Mouse (Mus musculus): ENCODE data around the gene Ccsap. TPM values are rescaled to one million over a fixed set of nuclear protein-coding genes. Genes with fewer than 3 reads are reported as not detected.

The Ccsap gene
- polyA plus RNA-seq, 1 experiment from 2014 or later = 7.3 TPM

DNA sequence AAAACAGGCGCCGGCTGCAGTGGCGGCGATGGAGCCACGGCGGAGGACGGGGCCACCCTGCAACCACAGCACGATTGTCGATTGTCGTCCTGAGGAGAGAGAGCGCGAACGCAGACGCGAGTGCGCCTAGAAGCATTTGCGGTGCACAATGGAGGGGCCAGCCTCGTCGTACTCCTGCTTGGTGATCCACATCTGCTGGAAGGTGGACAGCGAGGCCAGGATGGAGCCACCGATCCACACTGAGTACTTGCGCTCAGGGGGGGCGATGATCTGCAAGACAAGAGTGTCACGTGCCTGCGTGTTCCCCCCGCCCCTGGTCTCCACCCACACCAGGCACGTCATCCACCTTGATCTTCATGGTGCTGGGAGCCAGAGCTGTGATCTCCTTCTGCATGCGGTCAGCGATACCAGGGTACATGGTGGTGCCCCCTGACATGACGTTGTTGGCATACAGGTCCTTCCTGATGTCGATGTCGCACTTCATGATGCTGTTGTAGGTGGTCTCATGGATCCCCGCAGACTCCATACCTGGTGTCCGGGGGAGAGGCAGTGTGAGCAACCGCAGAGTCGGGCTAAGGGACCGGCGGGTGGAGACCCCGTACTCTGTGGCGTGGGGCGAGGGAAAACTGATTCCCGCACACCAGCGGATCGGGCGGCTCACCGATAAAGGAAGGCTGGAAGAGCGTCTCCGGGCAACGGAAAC is 32.0 kb upstream of the Ccsap start:
- Histone ChIP-seq H3K27me3 (ENCODE audit: insufficient read depth, poor library complexity, severe bottlenecking) (peaks cover 75% of the 10 kb centered on the region), H3K9me3 (no peaks in the 10 kb centered on the region), H3K36me3 (no peaks in the 10 kb centered on the region), H3K27ac (0 out of 2 replicates have a peak overlapping the region, but pooled peaks have one; percentile 8), H3K4me1 (replicated peaks) (peaks cover 20% of the 10 kb centered on the region), H3K4me3 (peak overlapping the region; percentile 50)
- peak; percentile 23 for DNase-seq (ENCODE audit: low spot score)
- 1% methylated on average over 49 of the region's 49 CpGs for WGBS

DNA sequence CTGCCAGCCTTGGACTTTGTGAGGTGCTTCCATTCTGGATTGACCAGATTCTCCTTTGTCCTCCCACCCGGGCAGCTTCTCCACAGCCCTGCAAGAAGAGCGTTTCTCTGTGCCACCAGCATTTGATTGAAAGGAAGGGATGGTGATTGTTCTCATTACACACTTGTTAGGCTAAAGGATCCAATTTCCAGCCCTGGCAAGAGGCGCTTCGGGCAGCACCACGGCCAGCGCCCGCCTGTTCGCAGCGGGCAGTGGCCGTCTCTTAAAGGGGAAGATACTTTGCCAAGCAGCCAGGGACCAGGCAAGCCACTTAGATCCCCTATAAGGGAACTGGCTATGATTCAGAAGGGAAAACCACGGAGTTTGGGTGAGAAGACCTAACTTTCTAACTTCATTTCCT is 31.3 kb upstream of the Ccsap start:
- Histone ChIP-seq H3K36me3 (no peaks in the 10 kb centered on the region), H3K27ac (no peak overlapping the region), H3K4me1 (replicated peaks) (peaks cover 20% of the 10 kb centered on the region), H3K9me3 (no peaks in the 10 kb centered on the region), H3K4me3 (peak overlapping the region; percentile 50), H3K27me3 (ENCODE audit: insufficient read depth, poor library complexity, severe bottlenecking) (peaks cover 72% of the 10 kb centered on the region)
- 1% methylated on average over 11 of the region's 11 CpGs for WGBS
- peak; percentile 71 for DNase-seq (ENCODE audit: low spot score)

DNA sequence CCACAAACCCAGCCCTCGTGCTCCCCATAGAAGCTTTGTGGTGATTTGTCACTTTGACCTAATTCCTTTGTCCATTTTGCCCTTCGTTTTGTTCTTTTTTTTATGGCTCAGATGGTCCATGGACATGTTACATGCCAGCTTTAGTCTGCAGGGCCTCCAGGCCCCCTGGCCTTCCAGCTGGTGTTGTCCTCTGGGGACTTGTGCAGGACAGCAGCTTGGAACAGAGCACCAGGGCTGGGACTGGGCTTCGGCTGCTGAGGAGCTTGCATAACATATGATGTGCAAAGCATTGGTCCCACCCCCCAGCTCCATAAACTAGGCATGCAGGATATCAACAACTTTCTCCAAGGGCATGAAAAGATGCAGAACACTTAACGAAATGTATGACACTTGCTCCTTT is 29.8 kb upstream of the Ccsap start:
- Histone ChIP-seq H3K27ac (no peak overlapping the region), H3K27me3 (ENCODE audit: insufficient read depth, poor library complexity, severe bottlenecking) (peaks cover 70% of the 10 kb centered on the region), H3K4me3 (no peak overlapping the region), H3K4me1 (replicated peaks) (peaks cover 25% of the 10 kb centered on the region), H3K36me3 (no peaks in the 10 kb centered on the region), H3K9me3 (no peaks in the 10 kb centered on the region)
- peak; percentile 5 for DNase-seq (ENCODE audit: low spot score)
- WGBS = 68% methylated on average over 4 of the region's 4 CpGs

DNA sequence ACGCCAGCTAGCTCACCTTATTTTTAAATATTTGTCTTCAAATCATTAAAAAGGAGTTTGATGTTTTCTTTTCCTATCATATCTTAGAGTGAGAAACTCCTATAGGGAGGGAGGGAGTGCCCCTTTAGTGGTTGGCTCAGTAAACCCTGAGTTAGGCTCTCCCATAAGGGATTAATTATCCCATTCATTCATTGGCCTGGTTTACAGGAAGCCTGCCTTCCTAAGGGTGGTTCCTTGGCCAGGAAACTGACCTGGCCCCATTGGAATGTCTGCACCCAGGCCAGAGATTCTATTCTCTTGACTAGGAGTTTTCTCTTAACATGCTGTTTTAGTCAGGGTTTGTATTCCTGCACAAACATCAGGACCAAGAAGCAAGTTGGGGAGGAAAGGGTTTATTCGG is 27.9 kb upstream of the Ccsap start:
- peaks cover 68% of the 10 kb centered on the region for H3K27me3 ChIP-seq (ENCODE audit: insufficient read depth, poor library complexity, severe bottlenecking)
- H3K4me3 ChIP-seq = no peak overlapping the region
- H3K36me3 ChIP-seq = no peaks in the 10 kb centered on the region
- peaks cover 34% of the 10 kb centered on the region for H3K4me1 ChIP-seq (replicated peaks)
- H3K27ac ChIP-seq = no peak overlapping the region
- no peaks in the 10 kb centered on the region for H3K9me3 ChIP-seq
- no peak for DNase-seq (ENCODE audit: low spot score)
- WGBS = 88% methylated on average over 2 of the region's 2 CpGs

DNA sequence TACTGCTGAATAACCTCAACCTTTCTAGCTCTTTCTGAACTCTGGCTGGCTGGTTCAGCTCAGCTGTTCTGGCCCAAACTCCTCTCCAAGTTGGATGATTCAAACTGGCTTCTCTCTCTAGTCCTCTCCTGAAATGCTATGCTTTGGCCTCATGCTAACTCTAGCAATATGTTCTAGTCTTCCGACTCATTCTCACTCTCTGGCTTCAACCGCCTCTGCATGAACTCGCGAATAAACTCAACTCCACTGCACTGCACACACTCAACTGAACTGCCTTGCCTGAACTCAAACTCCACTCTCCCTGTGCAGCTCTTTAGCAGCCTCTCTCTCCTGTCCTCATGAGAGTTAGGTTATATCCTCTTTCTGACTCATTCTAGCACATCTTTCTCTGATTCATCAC is 27.2 kb upstream of the Ccsap start:
- Histone ChIP-seq H3K4me1 (replicated peaks) (peaks cover 26% of the 10 kb centered on the region), H3K9me3 (no peaks in the 10 kb centered on the region), H3K36me3 (no peaks in the 10 kb centered on the region), H3K27ac (no peak overlapping the region), H3K4me3 (no peak overlapping the region), H3K27me3 (ENCODE audit: insufficient read depth, poor library complexity, severe bottlenecking) (peaks cover 60% of the 10 kb centered on the region)
- WGBS = 92% methylated on average over 4 of the region's 4 CpGs
- no peak for DNase-seq (ENCODE audit: low spot score)

DNA sequence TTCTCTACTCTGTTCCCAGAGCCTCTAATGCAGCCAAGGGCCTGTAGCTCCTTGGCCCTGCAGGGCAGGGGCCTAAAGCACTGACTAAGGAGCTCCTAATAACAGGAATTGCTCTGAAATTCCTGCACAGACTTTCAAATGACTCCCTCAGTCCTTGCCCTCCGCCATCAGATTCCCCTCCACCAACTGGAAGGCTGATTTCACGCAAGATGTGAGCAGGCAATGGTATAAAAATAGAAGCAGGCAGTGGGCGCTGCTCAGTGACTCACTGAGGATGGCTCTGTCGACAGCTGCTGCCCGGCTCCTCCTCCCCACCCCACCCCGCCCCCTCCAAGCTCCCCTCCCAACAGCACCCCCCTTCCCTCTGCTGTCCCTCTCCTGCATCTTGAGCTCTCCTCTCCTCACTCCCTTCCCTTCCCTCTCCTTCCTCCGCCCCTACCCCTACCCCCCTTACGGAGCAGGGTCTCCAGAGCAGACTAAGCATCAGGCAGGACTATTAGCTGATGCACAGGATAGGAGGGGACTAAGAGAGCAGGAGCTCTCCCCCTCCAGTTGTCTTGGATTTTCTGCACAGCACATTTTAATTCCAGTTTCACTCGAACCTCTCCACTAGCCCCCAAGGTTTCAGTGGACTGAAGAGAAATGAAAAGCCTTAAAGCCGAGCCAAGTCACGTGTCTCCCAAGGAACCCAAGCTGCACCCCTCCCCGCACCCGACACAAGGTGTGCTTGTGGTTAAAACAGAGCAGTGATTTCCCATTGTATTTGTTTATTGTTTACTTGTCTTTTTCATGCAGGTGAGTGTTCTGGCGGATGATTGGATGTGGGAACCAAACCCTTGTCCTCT is 24.9 kb upstream of the Ccsap start:
- 9% methylated on average over 14 of the region's 14 CpGs for WGBS
- Histone ChIP-seq H3K4me3 (peak overlapping the region; percentile 21; the same call in 1 of the 2 replicates), H3K27me3 (ENCODE audit: insufficient read depth, poor library complexity, severe bottlenecking) (peaks cover 38% of the 10 kb centered on the region), H3K4me1 (replicated peaks) (peaks cover 18% of the 10 kb centered on the region), H3K9me3 (no peaks in the 10 kb centered on the region), H3K36me3 (no peaks in the 10 kb centered on the region), H3K27ac (peak overlapping the region; percentile 45; the same call in 1 of the 2 replicates)
- peak; percentile 19 for DNase-seq (ENCODE audit: low spot score)

DNA sequence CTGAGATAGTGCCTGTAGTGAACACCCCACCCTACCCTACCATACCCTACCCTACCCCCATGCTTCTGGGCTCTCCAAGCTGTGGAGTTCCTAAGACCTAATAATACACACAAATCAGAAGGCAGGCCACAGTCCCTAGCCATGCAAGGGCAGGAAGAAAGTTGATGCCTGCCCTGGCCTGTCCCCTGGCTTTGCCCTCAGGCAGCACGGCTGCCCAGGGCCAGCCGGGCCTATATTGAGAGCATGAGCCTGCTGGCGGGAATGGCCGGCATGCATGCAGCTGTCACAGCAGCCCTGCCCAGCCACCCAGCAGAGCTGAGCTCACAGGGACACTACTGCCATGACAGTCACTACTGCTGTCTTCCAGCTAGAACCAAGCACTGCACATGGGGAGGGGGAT is 23.1 kb upstream of the Ccsap start:
- H3K27ac ChIP-seq = no peak overlapping the region
- H3K27me3 ChIP-seq (ENCODE audit: insufficient read depth, poor library complexity, severe bottlenecking) = peaks cover 34% of the 10 kb centered on the region
- DNase-seq (ENCODE audit: low spot score) = no peak
- WGBS = 75% methylated on average over 4 of the region's 4 CpGs
- H3K4me1 ChIP-seq (replicated peaks) = peaks cover 23% of the 10 kb centered on the region
- H3K4me3 ChIP-seq = no peak overlapping the region
- no peaks in the 10 kb centered on the region for H3K36me3 ChIP-seq
- no peaks in the 10 kb centered on the region for H3K9me3 ChIP-seq

DNA sequence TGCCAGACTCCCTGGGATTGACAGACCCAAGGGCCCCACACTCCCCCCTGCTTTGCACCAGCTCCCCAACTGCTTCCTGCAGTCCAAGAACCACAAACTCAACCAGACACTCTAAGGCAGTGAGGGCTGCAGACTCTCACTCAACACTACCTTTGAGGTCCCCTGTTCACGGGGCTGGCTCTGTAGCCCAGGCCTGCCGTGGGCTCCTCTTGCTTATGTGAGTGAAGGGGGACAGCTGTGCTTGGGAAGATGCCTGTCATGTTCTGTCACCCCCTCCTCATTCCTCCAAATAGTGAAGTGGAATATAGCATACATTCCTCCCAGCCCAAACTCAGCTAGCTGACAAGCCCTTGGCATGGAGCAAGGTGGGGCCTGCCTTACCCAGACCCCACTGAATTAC is 22.4 kb upstream of the Ccsap start:
- Histone ChIP-seq H3K4me1 (replicated peaks) (peaks cover 26% of the 10 kb centered on the region), H3K4me3 (no peak overlapping the region), H3K36me3 (no peaks in the 10 kb centered on the region), H3K27me3 (ENCODE audit: insufficient read depth, poor library complexity, severe bottlenecking) (peaks cover 34% of the 10 kb centered on the region), H3K9me3 (no peaks in the 10 kb centered on the region), H3K27ac (no peak overlapping the region)
- no peak for DNase-seq (ENCODE audit: low spot score)
- 89% methylated on average over 2 of the region's 2 CpGs for WGBS

DNA sequence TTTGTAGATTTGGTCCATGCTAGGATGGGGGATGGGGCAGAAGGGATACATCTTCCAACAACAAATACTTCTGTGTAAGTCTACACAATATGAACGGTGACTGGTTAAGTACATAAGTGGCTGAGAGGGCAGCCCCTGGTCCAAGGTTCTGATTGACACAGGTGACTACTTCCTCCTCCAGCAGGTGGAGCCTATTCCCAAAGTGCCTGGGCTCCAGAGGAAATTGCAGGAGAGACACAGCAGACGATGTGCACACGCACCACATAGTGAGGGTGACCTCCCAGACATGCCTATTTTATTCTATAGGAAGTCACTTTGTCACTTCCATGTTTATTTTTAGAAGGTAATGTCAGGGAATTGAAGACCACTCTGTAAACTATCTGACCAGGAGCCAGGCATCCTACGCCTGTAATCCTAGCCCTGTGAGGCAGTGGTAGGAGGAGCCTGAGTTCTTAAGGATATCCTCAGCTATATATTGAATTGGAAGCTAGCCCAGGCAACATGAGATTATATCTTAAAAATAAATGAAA is 20.9 kb upstream of the Ccsap start:
- no peaks in the 10 kb centered on the region for H3K36me3 ChIP-seq
- no peak overlapping the region for H3K4me3 ChIP-seq
- H3K27ac ChIP-seq = no peak overlapping the region
- 67% methylated on average over 4 of the region's 4 CpGs for WGBS
- H3K9me3 ChIP-seq = no peaks in the 10 kb centered on the region
- no peak for DNase-seq (ENCODE audit: low spot score)
- H3K4me1 ChIP-seq (replicated peaks) = peaks cover 26% of the 10 kb centered on the region
- peaks cover 25% of the 10 kb centered on the region for H3K27me3 ChIP-seq (ENCODE audit: insufficient read depth, poor library complexity, severe bottlenecking)

DNA sequence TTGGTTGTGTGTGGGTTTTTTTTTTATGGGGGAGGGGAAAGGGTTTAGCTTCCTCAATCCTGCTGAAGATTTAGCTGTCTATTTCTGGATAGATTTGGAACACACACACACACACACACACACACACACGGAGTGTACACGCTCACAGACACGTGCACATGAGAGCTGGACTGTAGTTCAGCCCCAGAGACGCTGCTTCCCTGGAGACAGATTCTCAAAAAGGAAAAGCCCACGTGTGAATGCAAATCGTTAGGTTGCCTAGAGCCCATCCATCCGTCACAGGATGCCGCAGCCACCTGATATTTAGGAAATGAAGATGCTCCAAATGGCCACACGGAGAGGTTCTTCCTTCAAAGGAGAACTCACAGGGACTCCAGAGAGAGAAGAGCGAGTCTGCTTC is 20.3 kb upstream of the Ccsap start:
- DNase-seq (ENCODE audit: low spot score) = no peak
- 76% methylated on average over 10 of the region's 10 CpGs for WGBS

DNA sequence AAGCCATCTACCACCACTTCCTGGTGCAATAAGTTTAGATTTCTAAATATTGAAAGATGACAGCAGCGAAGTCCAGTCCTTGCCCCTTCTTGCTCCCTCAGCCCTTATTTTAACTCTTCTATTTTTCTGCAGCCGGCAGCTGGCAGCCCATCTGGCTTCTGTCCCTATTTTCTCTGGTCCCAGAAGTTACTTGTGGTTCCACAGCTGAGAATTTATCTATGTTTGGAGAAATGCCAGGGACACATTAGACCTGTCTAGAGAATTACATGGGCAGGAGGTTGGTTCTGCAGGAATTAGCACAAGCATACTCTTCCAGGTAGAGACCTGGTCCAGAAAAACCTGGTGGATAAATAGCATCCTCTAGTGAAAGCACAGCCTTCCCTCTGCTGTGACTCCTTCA is 17.9 kb upstream of the Ccsap start:
- no peak for DNase-seq (ENCODE audit: low spot score)
- no peaks in the 10 kb centered on the region for H3K9me3 ChIP-seq
- peaks cover 4% of the 10 kb centered on the region; the same call in 1 of the 2 replicates for H3K27me3 ChIP-seq (ENCODE audit: insufficient read depth, poor library complexity, severe bottlenecking)
- no peaks in the 10 kb centered on the region for H3K36me3 ChIP-seq
- H3K4me3 ChIP-seq = no peak overlapping the region
- peaks cover 11% of the 10 kb centered on the region; the same call in 1 of the 2 replicates for H3K4me1 ChIP-seq (replicated peaks)
- WGBS = 80% methylated on average over 2 of the region's 2 CpGs
- no peak overlapping the region for H3K27ac ChIP-seq

More for the DNA sequence above, 20.3 kb upstream of the Ccsap start:
- Histone ChIP-seq H3K4me3 (no peak overlapping the region), H3K27ac (no peak overlapping the region), H3K27me3 (ENCODE audit: insufficient read depth, poor library complexity, severe bottlenecking) (peaks cover 20% of the 10 kb centered on the region), H3K4me1 (replicated peaks) (peaks cover 25% of the 10 kb centered on the region), H3K9me3 (no peaks in the 10 kb centered on the region), H3K36me3 (no peaks in the 10 kb centered on the region)

DNA sequence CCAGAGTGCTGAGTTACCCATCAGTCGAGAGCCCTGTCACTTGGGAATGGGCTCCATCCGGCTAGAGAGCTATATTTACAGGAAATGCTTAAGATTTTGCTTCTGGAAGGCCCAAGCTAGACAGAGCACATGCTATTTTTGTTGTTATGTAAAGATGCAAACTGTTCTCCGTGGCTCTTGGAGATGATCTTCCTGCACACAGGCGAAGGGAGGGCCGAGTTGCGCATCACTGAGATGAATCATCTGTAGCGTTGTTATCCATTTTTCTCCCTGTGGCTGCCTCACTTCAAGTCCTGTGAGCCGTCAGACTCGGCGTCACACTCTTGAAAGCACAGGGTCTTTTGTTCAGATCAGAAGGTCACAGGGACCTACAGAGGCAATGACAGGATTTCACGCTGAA is 14.3 kb upstream of the Ccsap start:
- 84% methylated on average over 11 of the region's 11 CpGs for WGBS
- Histone ChIP-seq H3K27ac (no peak overlapping the region), H3K36me3 (no peaks in the 10 kb centered on the region), H3K9me3 (no peaks in the 10 kb centered on the region), H3K27me3 (ENCODE audit: insufficient read depth, poor library complexity, severe bottlenecking) (peaks cover 4% of the 10 kb centered on the region; the same call in 1 of the 2 replicates), H3K4me3 (no peak overlapping the region), H3K4me1 (replicated peaks) (peaks cover 7% of the 10 kb centered on the region; the same call in 1 of the 2 replicates)
- DNase-seq (ENCODE audit: low spot score) = no peak

DNA sequence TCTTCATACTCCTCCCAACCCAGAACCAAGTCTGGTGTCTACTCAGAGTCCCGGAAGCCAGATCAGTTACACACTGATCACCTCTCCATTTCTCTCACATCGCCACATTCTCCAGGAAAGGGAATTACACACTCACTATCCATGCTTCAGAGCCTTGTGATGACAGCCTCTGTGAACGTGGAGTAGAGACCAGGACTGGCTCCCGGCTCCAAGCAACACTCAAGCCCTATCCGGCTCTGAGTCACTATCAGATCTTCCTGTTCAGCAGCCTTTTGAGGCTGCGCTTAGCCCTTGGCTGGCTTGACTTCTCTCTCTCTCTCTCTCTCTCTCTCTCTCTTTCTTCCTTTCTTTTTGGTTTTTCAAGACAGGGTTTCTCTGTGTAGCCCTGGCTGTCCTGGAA is 13.4 kb upstream of the Ccsap start:
- no peak overlapping the region for H3K4me3 ChIP-seq
- WGBS = 81% methylated on average over 6 of the region's 6 CpGs
- no peaks in the 10 kb centered on the region for H3K36me3 ChIP-seq
- no peak for DNase-seq (ENCODE audit: low spot score)
- no peaks in the 10 kb centered on the region for H3K9me3 ChIP-seq
- peaks cover 5% of the 10 kb centered on the region; the same call in 1 of the 2 replicates for H3K4me1 ChIP-seq (replicated peaks)
- H3K27me3 ChIP-seq (ENCODE audit: insufficient read depth, poor library complexity, severe bottlenecking) = peaks cover 4% of the 10 kb centered on the region; the same call in 1 of the 2 replicates
- no peak overlapping the region for H3K27ac ChIP-seq
